Mouse (Mus musculus): ENCODE results near the gene Aurkb. TPM values are rescaled to one million over a fixed set of nuclear protein-coding genes. Genes with fewer than 3 reads are reported as not detected.

The Aurkb gene
- polyA plus RNA-seq, 1 experiment from 2014 or later: 101 TPM

GRCm38 (mm10) chr11:69033552-69033951, 11.9 kb upstream of the Aurkb start:
- no peak for ATAC-seq (ENCODE audit: low read depth)
- Histone ChIP-seq H3K4me1 (ENCODE audit: control insufficient read depth, low read depth, low read length) (peaks cover 16% of the 10 kb centered on the region), H3K9ac (ENCODE audit: low read depth, low read length) (no peak overlapping the region), H3K27ac (ENCODE audit: low read length) (no peak overlapping the region), H3K36me3 (ENCODE audit: control insufficient read depth, insufficient read depth) (peaks cover 29% of the 10 kb centered on the region), H3K4me3 (ENCODE audit: low read depth, low read length) (no peak overlapping the region), H3K4me2 (ENCODE audit: low read depth, low read length) (no peak overlapping the region), H3K9me3 (replicated peaks; ENCODE audit: control insufficient read depth, low read length) (no peaks in the 10 kb centered on the region), H3K27me3 (ENCODE audit: control insufficient read depth, insufficient read depth, low read depth, low read length) (no peaks in the 10 kb centered on the region)
- WGBS (ENCODE audit: insufficient replicate concordance): 57% methylated on average over 9 of the region's 9 CpGs

DNA sequence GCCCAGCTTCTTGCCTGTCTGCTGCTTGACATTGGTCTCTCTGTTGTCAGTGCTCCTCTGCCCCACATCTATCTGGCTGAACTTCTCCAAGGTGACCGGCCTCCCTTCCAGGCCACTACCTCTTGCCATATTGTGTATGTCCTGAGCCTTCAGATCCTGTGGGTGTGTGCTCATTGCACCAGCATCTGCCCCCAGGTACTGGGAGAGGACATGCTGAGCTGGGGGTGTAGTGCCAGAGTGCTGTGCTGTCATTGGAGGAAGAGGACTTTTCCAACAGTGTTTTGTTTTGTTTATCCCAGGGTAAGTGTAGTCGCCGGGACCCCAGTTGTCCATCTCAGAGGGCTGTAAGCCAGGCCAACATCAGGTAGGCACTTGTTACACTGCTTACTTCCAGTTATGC, 10.9 kb upstream of the Aurkb start:
- Histone ChIP-seq H3K9ac (ENCODE audit: low read depth, low read length) (no peak overlapping the region), H3K4me3 (ENCODE audit: low read depth, low read length) (no peak overlapping the region), H3K9me3 (replicated peaks; ENCODE audit: control insufficient read depth, low read length) (no peaks in the 10 kb centered on the region), H3K36me3 (ENCODE audit: control insufficient read depth, insufficient read depth) (peaks cover 21% of the 10 kb centered on the region), H3K4me1 (ENCODE audit: control insufficient read depth, low read depth, low read length) (peaks cover 26% of the 10 kb centered on the region), H3K27me3 (ENCODE audit: control insufficient read depth, insufficient read depth, low read depth, low read length) (no peaks in the 10 kb centered on the region), H3K4me2 (ENCODE audit: low read depth, low read length) (no peak overlapping the region), H3K27ac (ENCODE audit: low read length) (no peak overlapping the region)
- 83% methylated on average over 3 of the region's 3 CpGs for WGBS (ENCODE audit: insufficient replicate concordance)
- no peak for ATAC-seq (ENCODE audit: low read depth)

DNA sequence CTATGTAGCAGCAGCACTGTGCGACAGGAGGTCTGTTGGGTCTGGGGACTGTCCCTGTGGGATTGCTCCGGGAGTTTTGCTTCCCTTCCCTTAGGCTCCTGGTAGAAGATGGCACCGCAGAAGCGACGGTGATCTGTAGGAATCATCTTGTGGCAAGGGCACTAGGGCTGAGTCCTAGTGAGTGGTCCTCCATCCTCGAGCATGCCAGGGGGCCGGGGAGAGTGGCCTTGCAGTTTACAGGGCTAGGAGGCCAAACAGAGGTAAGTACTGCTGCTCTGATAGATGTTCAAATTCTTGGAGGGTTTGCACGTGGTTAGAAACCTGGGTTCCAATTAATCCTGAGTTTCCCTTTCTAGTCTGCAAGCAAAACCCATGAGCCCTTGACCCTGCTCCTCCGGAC, 10.0 kb upstream of the Aurkb start:
- Histone ChIP-seq H3K4me3 (ENCODE audit: low read depth, low read length) (no peak overlapping the region), H3K4me1 (ENCODE audit: control insufficient read depth, low read depth, low read length) (peaks cover 28% of the 10 kb centered on the region), H3K4me2 (ENCODE audit: low read depth, low read length) (peak overlapping the region; percentile 91; the same call in 1 of the 2 replicates), H3K27ac (ENCODE audit: low read length) (no peak overlapping the region; the same call in 1 of the 2 replicates), H3K9me3 (replicated peaks; ENCODE audit: control insufficient read depth, low read length) (no peaks in the 10 kb centered on the region), H3K27me3 (ENCODE audit: control insufficient read depth, insufficient read depth, low read depth, low read length) (no peaks in the 10 kb centered on the region), H3K9ac (ENCODE audit: low read depth, low read length) (no peak overlapping the region), H3K36me3 (ENCODE audit: control insufficient read depth, insufficient read depth) (peaks cover 14% of the 10 kb centered on the region; the same call in 1 of the 2 replicates)
- 79% methylated on average over 9 of the region's 9 CpGs for WGBS (ENCODE audit: insufficient replicate concordance)
- no peak for ATAC-seq (ENCODE audit: low read depth)

- WGBS (ENCODE audit: insufficient replicate concordance): 3% methylated on average over 8 of the region's 8 CpGs
- H3K36me3 ChIP-seq (ENCODE audit: control insufficient read depth, insufficient read depth): peaks cover 12% of the 10 kb centered on the region; the same call in 1 of the 2 replicates
- no peak overlapping the region for H3K9ac ChIP-seq (ENCODE audit: low read depth, low read length)
- peak overlapping the region; percentile 91 for H3K4me2 ChIP-seq (ENCODE audit: low read depth, low read length)
- H3K4me1 ChIP-seq (ENCODE audit: control insufficient read depth, low read depth, low read length): peaks cover 30% of the 10 kb centered on the region
- ATAC-seq (ENCODE audit: low read depth): peak; percentile 30; the same call in 1 of the 2 replicates
- peak overlapping the region; percentile 29; the same call in 1 of the 2 replicates for H3K27ac ChIP-seq (ENCODE audit: low read length)
- no peaks in the 10 kb centered on the region for H3K9me3 ChIP-seq (replicated peaks; ENCODE audit: control insufficient read depth, low read length)
- H3K4me3 ChIP-seq (ENCODE audit: low read depth, low read length): peak overlapping the region; percentile 75
- no peaks in the 10 kb centered on the region for H3K27me3 ChIP-seq (ENCODE audit: control insufficient read depth, insufficient read depth, low read depth, low read length)
Measured at GRCm38 (mm10) chr11:69035849-69036248, 9.6 kb upstream of the Aurkb start.

- peak overlapping the region; percentile 75 for H3K4me3 ChIP-seq (ENCODE audit: low read depth, low read length)
- ATAC-seq (ENCODE audit: low read depth): peak; percentile 20; the same call in 1 of the 2 replicates
Measured at GRCm38 (mm10) chr11:69036486-69037230, 8.8 kb upstream of the Aurkb start.

DNA sequence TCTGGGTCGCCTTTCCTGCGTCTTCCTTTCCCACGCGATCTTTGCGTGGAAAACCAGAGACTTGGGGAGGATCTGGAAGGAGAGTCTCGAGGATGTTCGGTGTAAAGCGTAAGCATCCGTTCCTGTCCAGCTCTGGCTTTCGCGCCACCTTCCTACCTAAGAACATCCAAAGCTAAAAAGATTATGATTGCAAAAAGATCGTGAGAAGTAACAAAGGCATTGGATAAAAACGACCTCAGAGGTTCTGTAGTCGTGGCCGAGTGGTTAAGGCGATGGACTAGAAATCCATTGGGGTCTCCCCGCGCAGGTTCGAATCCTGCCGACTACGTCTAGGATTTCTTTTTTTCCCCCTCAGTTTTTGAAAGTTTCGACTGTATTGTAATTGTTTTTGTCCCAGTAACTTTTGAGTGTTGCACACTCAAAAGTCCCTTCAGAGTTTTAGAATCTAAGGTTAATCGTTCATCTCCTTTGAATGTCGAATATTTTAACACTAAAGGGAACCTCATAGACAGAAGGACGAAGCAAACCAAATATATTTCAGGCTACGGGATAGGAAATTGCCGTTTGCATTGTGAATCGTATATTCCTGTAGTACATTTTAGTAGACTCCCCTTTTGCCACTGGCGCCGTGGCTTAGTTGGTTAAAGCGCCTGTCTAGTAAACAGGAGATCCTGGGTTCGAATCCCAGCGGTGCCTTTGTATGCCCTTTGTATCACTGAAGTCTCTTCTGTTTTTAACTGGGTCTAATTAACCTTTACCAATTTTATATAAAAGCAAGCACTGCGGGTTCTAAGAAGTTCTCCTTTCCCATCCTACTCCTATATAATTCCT, 8.0 kb upstream of the Aurkb start:
- H3K9ac ChIP-seq (ENCODE audit: low read depth, low read length): peak overlapping the region; percentile 69
- under 1% methylated on average over 34 of the region's 34 CpGs for WGBS (ENCODE audit: insufficient replicate concordance)
- H3K4me1 ChIP-seq (ENCODE audit: control insufficient read depth, low read depth, low read length): peaks cover 33% of the 10 kb centered on the region

More at GRCm38 (mm10) chr11:69036486-69037230, 8.8 kb upstream of the Aurkb start:
- WGBS (ENCODE audit: insufficient replicate concordance): 9% methylated on average over 20 of the region's 20 CpGs
- peaks cover 4% of the 10 kb centered on the region; the same call in 1 of the 2 replicates for H3K36me3 ChIP-seq (ENCODE audit: control insufficient read depth, insufficient read depth)
- H3K4me1 ChIP-seq (ENCODE audit: control insufficient read depth, low read depth, low read length): peaks cover 33% of the 10 kb centered on the region
- H3K9me3 ChIP-seq (replicated peaks; ENCODE audit: control insufficient read depth, low read length): no peaks in the 10 kb centered on the region
- H3K27ac ChIP-seq (ENCODE audit: low read length): peak overlapping the region; percentile 75
- no peaks in the 10 kb centered on the region for H3K27me3 ChIP-seq (ENCODE audit: control insufficient read depth, insufficient read depth, low read depth, low read length)
- H3K9ac ChIP-seq (ENCODE audit: low read depth, low read length): peak overlapping the region; percentile 69
- peak overlapping the region; percentile 91 for H3K4me2 ChIP-seq (ENCODE audit: low read depth, low read length)

DNA sequence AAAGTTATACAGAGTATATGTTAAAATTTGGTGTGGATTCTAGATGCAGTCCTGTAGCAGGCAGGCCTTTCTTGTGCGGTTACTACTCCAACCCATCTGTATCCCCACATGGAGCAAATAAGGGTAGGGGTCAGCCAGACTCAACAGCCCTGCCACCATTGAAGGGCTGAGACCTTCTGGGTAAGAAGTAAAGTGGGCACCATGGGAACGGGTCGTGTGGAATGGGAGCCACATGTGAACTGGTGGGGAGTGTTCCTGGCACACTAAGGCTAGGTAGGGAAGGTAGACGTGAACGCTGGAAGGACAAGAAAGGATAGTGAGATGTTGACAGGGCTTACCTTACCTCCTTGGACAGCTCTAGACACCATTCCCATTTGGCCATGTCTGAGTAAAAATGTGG, 7.3 kb upstream of the Aurkb start:
- no peak overlapping the region for H3K4me2 ChIP-seq (ENCODE audit: low read depth, low read length)
- no peaks in the 10 kb centered on the region for H3K27me3 ChIP-seq (ENCODE audit: control insufficient read depth, insufficient read depth, low read depth, low read length)
- 62% methylated on average over 5 of the region's 5 CpGs for WGBS (ENCODE audit: insufficient replicate concordance)
- no peak overlapping the region for H3K9ac ChIP-seq (ENCODE audit: low read depth, low read length)
- no peak overlapping the region for H3K27ac ChIP-seq (ENCODE audit: low read length)
- peaks cover 33% of the 10 kb centered on the region for H3K4me1 ChIP-seq (ENCODE audit: control insufficient read depth, low read depth, low read length)
- no peaks in the 10 kb centered on the region; the same call in 1 of the 2 replicates for H3K36me3 ChIP-seq (ENCODE audit: control insufficient read depth, insufficient read depth)
- no peak overlapping the region for H3K4me3 ChIP-seq (ENCODE audit: low read depth, low read length)
- no peak for ATAC-seq (ENCODE audit: low read depth)
- H3K9me3 ChIP-seq (replicated peaks; ENCODE audit: control insufficient read depth, low read length): no peaks in the 10 kb centered on the region

More for the DNA sequence above, 8.0 kb upstream of the Aurkb start:
- Histone ChIP-seq H3K36me3 (ENCODE audit: control insufficient read depth, insufficient read depth) (peaks cover 2% of the 10 kb centered on the region; the same call in 1 of the 2 replicates), H3K27me3 (ENCODE audit: control insufficient read depth, insufficient read depth, low read depth, low read length) (no peaks in the 10 kb centered on the region), H3K9me3 (replicated peaks; ENCODE audit: control insufficient read depth, low read length) (no peaks in the 10 kb centered on the region), H3K27ac (ENCODE audit: low read length) (peak overlapping the region; percentile 75), H3K4me2 (ENCODE audit: low read depth, low read length) (peak overlapping the region; percentile 91), H3K4me3 (ENCODE audit: low read depth, low read length) (peak overlapping the region; percentile 75)
- peak; percentile 40 for ATAC-seq (ENCODE audit: low read depth)

GRCm38 (mm10) chr11:69046395-69046774, 938 bp downstream of the Aurkb start:
- Histone ChIP-seq H3K9ac (ENCODE audit: low read depth, low read length) (peak overlapping the region; percentile 88), H3K4me1 (ENCODE audit: control insufficient read depth, low read depth, low read length) (peaks cover 26% of the 10 kb centered on the region), H3K36me3 (ENCODE audit: control insufficient read depth, insufficient read depth) (peaks cover 38% of the 10 kb centered on the region), H3K4me2 (ENCODE audit: low read depth, low read length) (peak overlapping the region; percentile 77), H3K27me3 (ENCODE audit: control insufficient read depth, insufficient read depth, low read depth, low read length) (no peaks in the 10 kb centered on the region), H3K9me3 (replicated peaks; ENCODE audit: control insufficient read depth, low read length) (no peaks in the 10 kb centered on the region), H3K4me3 (ENCODE audit: low read depth, low read length) (peak overlapping the region; percentile 77), H3K27ac (ENCODE audit: low read length) (peak overlapping the region; percentile 92)
- WGBS (ENCODE audit: insufficient replicate concordance): 6% methylated on average over 9 of the region's 9 CpGs
- ATAC-seq (ENCODE audit: low read depth): no peak

Measured in liver, embryonic 16.5 days (tissue).